Mouse (Mus musculus) cerebellum, adult 8-10 months (tissue): Measurements from ENCODE around the gene Snapc4.

Experiments used
- DNase-seq: peaks from one replicate; pipeline ENCODE4 v3.0.0; 2022

Snapc4 gene

GRCm38 (mm10) chr2:26368572-26368971 lies 11.9 kb downstream of the Snapc4 start:
- DNase-seq = no peak

DNA sequence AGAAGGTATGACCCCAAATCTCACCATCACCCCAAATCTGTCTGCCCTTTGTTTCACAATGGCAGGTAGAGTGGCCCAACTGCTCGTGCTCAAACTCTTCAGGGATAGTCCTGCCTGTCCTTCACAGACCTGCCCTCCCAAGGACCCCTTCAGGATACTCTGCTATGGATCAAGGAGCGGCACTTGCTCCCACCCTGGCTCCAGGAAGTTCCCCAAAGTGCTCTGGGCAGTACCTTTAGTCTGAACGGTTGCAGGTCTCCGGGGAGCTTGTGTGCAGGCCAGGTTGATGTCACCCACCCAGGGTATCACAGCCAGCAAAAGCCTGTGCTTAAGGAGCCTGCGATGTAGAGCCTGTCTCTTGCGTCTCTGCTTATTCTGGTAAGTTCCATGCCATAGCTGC lies 12.5 kb downstream of the Snapc4 start:
- no peak for DNase-seq

- peak; percentile 65 for DNase-seq
Observed at GRCm38 (mm10) chr2:26364738-26365465, 15.6 kb downstream of the Snapc4 start.

GRCm38 (mm10) chr2:26363481-26363880 lies 17.0 kb downstream of the Snapc4 start:
- no peak for DNase-seq

- no peak for DNase-seq
Observed at GRCm38 (mm10) chr2:26362991-26363390, 17.5 kb downstream of the Snapc4 start.

GRCm38 (mm10) chr2:26360772-26361171 lies 19.7 kb downstream of the Snapc4 start, which contains the start of gene Card9:
TSS of gene Card9 (minus strand) at chr2:26360918.
- no peak for DNase-seq

- DNase-seq = no peak
Observed at GRCm38 (mm10) chr2:26359983-26360382, 20.5 kb downstream of the Snapc4 start.

- DNase-seq = no peak
Observed at GRCm38 (mm10) chr2:26358667-26359320, 21.7 kb downstream of the Snapc4 start.

GRCm38 (mm10) chr2:26357484-26357883 lies 23.0 kb downstream of the Snapc4 start:
- peak; percentile 29 for DNase-seq

DNA sequence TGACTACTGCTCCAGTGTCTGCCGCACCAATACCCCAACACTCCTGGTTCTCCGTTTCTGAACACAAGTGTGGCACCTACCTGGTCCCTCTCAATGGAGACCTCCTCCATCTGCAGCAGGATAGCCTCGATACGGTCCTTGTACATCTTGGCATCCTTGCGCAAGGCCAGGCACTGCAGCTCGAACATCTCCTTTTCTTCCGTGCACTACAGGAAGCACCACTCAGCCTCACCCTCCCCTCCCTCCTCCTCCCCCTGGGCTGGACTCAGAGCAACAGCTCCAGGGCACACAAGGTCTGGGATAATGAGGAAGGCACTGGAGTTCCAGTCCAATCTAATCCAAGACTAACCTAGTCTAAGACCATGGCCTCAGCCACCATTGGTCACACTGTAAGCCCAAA lies 23.8 kb downstream of the Snapc4 start:
- no peak for DNase-seq

- no peak for DNase-seq
Observed at GRCm38 (mm10) chr2:26356231-26356630, 24.2 kb downstream of the Snapc4 start.

GRCm38 (mm10) chr2:26354401-26354800 lies 26.1 kb downstream of the Snapc4 start:
- DNase-seq = no peak

DNA sequence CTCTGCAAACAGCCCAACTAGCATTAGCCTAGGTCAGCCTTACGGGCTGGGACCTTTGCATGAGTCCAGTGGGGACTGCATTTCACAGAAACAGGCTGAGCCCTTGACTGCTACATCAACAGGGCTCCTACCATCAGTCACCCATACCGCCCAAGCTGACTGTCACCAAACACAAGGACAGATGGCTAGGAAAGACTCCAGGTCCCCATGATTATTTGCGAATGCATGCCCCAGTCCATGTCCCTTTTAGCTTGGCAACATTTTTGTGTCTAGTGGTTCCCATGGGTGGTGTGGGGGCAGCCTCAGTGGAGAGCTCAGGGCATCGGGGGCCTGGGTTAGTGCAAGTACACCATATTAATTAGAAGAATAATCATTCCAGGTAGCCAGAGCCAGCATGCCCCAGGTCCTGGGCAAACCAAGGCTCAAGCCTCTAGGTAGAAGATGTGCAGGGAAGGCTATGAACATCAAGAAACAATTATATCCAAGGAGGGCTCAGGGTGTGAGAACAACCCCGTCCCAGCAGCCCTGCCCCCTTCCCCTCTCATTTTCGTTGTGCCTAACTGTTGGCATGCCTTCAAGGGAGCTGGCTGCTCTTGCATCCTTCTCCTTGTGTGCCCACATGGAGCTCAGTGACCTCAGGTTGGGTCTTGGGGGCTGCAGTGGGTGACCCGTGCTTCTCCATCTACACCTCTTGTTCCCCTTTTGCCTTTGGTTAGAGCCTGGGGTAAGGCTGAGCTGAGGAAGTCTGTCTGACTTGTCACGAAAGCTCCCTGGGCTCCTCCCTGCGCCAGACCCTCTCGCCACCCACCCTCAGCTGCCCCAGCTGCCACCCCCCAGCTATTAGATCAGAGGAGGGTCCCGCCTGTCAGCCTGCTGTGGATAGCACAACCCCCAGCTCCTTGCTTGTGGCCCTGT lies 27.1 kb downstream of the Snapc4 start:
- DNase-seq = peak; percentile 53

GRCm38 (mm10) chr2:26352291-26352910 lies 28.1 kb downstream of the Snapc4 start:
- peak; percentile 60 for DNase-seq

DNA sequence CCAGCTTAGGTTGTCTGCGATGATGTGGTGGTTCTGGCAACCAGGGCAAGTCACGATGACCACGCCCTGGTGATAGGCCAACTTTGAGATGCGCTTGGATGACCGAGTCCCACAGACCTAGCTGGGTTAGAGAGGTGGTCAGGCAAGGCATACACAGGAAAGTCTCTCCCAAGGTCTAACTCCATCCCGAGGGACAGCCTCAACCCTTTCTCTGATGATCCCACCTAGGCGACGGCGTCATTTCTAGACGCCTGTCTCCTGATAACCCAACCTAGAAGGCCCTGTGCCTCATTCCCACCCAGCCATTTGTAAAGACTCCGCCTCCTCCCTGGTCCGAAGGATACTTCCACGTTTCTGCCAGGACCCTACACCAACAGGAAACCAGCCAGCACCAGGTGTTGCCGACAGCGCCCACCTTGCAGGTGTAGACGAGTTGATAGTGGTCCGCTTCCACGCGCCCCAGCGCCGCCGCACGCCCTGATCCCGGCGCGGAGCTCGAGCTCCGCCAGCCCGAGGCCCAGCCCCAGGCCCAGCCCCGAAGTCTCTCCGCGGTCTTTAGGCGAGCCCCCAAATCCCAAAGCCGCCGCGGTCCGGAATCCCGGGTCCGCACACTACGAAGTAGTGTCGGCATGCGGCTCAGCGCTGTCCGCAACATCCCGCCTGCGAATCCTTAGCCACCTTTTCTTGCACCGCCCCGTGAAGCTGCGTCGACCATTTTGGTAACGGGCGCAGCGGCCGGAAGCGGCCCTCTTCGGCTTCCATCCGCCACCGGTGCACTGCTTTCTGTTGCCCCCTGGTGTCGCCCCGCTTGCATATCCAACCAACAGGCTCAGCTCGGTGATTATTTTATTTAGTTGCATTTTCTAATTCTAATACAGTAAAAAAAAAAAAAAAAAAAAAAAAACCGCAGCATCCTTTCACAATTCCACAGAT lies 28.8 kb downstream of the Snapc4 start, which contains the start of gene Dnlz:
Gene Dnlz (minus strand): TSS at position 753 of the 933 bp plus-strand sequence.
- DNase-seq = peak; percentile 94

DNA sequence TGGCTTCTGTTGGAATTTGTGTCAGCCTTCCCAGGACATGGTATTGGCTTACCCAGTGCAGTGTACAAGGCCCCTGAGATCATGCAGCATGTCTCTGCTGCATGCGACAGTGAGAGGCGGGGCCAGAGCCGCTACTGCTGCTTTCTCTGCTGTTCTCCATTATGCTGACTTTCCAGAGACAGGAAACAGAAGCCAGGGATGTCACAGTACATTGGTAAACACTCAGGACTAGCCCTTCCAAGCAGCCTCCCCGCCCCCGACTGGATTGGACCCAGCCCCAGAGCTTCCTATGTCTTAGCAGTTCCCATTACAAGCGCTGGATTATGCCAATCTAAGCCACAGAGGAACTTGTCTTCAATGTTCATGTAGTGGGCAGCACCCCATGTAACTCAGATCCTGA lies 32.2 kb downstream of the Snapc4 start:
- no peak for DNase-seq

- DNase-seq = no peak
Observed at GRCm38 (mm10) chr2:26342609-26343490, 37.6 kb downstream of the Snapc4 start.

DNA sequence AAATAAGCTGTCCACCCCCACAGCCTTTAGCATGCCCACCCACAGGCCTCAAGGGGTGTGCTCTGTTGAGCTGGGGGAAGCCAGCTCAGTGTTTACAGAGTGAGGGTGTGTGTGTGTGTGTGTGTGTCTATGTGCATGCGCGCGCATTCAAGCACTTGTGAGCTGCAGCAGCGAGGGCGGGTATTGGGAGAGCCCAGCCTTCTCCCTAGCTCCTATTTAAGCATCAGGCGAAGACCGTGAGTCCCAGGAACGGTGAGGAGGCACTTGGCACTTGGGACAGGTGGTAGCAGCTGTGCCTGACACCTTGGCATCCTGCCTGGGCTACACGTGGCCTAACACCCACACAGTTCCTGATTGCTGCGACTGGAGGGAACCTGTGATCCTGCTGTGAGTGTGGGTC lies 38.4 kb downstream of the Snapc4 start:
- DNase-seq = peak; percentile 67

- no peak for DNase-seq
Observed at GRCm38 (mm10) chr2:26341510-26341981, 38.9 kb downstream of the Snapc4 start.

GRCm38 (mm10) chr2:26339204-26339551 lies 41.3 kb downstream of the Snapc4 start:
- peak; percentile 66 for DNase-seq
